Mouse (Mus musculus) E14TG2a.4 (cell line): ENCODE results near the gene Nbeal1.

ENCODE experiments used
- CTCF ChIP-seq: conservative IDR thresholded peaks from 2 replicates; pipeline ENCODE4 v1.5.1; 2014; ENCODE audit warnings: low read length
- POU5F1 ChIP-seq: IDR thresholded peaks from 2 replicates; pipeline ENCODE4 v1.6.1; 2014; ENCODE audit warnings: low read length, borderline replicate concordance

GRCm38 (mm10) chr1:60179932-60180783 is at the start of gene Nbeal1:
- TF ChIP-seq CTCF = no peak
- no peak for TF ChIP-seq POU5F1
